ENCODE assay signal across 21 mouse cellular contexts in genomic region chr11:121481129-121481528, GRCm38 (mm10). TPM values are rescaled to one million over a fixed set of nuclear protein-coding genes. Genes with fewer than 3 reads are reported as not detected.
DNase-seq lines count a peak whose midpoint lies in the region; ATAC-seq and TF ChIP-seq lines count a peak whose summit lies in the region.
"Had no signal": no experiment of that assay in that cellular context is flagged by ENCODE, and none has a peak within 500 bp of the region (broad histone marks: within the 10 kb centered on the region; RNA-seq: fewer than 3 reads in every experiment).

No protein-coding gene starts in this region.

- no peak for TF ChIP-seq EP300 in liver, postnatal 0 days (IDR thresholded peaks at IDR 0.05; ENCODE audit: low read depth)
- no peak for TF ChIP-seq EP300 in heart, adult 2 months (IDR thresholded peaks at IDR 0.05; ENCODE audit: insufficient read depth, low read depth, low read length)

- H3K4me2 ChIP-seq in liver, embryonic 13.5 days = no peak overlapping the region
- no peak overlapping the region for H3K4me2 ChIP-seq in liver, postnatal 0 days (ENCODE audit: low read depth, low read length)
- no peak overlapping the region for H3K4me2 ChIP-seq in intestine, postnatal 0 days (replicated peaks; ENCODE audit: low read depth)
- H3K4me2 ChIP-seq: forebrain, embryonic 12.5 days; heart, embryonic 13.5 days had no signal

- 72% methylated on average over 2 of the region's 2 CpGs for WGBS in kidney, adult 2 months
- WGBS in liver, embryonic 13.5 days (ENCODE audit: insufficient replicate concordance) = 75% methylated on average over 2 of the region's 2 CpGs
- 52% methylated on average over 2 of the region's 2 CpGs for WGBS in liver, postnatal 0 days (ENCODE audit: insufficient replicate concordance)
- WGBS in heart, adult 2 months = 91% methylated on average over 2 of the region's 2 CpGs
- WGBS in intestine, postnatal 0 days = 67% methylated on average over 2 of the region's 2 CpGs

- intact Hi-C loops in heart, adult 2 months (cut with DNase I) = no loop called here

- TF ChIP-seq POLR2A in kidney, adult 2 months (IDR thresholded peaks at IDR 0.05; ENCODE audit: low read depth, low read length) = no peak
- TF ChIP-seq POLR2A in heart, adult 2 months (IDR thresholded peaks at IDR 0.05; ENCODE audit: insufficient read depth, low read depth, low read length) = no peak

- no peaks in the 10 kb centered on the region for H3K79me2 ChIP-seq in heart, adult 2 months (replicated peaks; ENCODE audit: control insufficient read depth, insufficient read depth, low read length)

- H3K36me3 ChIP-seq in kidney, adult 2 months (ENCODE audit: control insufficient read depth, insufficient read depth, low read length) = no peaks in the 10 kb centered on the region
- peaks cover 34% of the 10 kb centered on the region for H3K36me3 ChIP-seq in liver, embryonic 13.5 days
- peaks cover 11% of the 10 kb centered on the region; the same call in 1 of the 2 replicates for H3K36me3 ChIP-seq in liver, postnatal 0 days (replicated peaks; ENCODE audit: insufficient read depth, low read length)
- no peaks in the 10 kb centered on the region for H3K36me3 ChIP-seq in heart, adult 2 months (ENCODE audit: control insufficient read depth, insufficient read depth, low read length)
- peaks cover 17% of the 10 kb centered on the region; the same call in 1 of the 2 replicates for H3K36me3 ChIP-seq in intestine, postnatal 0 days (ENCODE audit: control insufficient read depth, insufficient read depth)

- H3K9me3 ChIP-seq in liver, embryonic 13.5 days (replicated peaks) = no peaks in the 10 kb centered on the region
- H3K9me3 ChIP-seq in liver, postnatal 0 days (ENCODE audit: low read length) = no peaks in the 10 kb centered on the region
- no peaks in the 10 kb centered on the region for H3K9me3 ChIP-seq in intestine, postnatal 0 days (ENCODE audit: control insufficient read depth)
- H3K9me3 ChIP-seq: forebrain, embryonic 12.5 days; heart, embryonic 13.5 days had no signal

- no peak overlapping the region for H3K4me3 ChIP-seq in kidney, adult 2 months (ENCODE audit: insufficient read depth, low read depth, low read length)
- no peak overlapping the region for H3K4me3 ChIP-seq in liver, embryonic 13.5 days (replicated peaks)
- no peak overlapping the region for H3K4me3 ChIP-seq in liver, postnatal 0 days (ENCODE audit: low read depth, low read length)
- H3K4me3 ChIP-seq in heart, adult 2 months = no peak overlapping the region
- no peak overlapping the region for H3K4me3 ChIP-seq in intestine, postnatal 0 days (ENCODE audit: low read depth, low read length)
- H3K4me3 ChIP-seq: forebrain, embryonic 12.5 days; heart, embryonic 13.5 days had no signal

- ATAC-seq in liver, embryonic 13.5 days (ENCODE audit: low read depth) = 0 out of 2 replicates have a peak, but pooled peaks have one; percentile 34
- ATAC-seq in liver, postnatal 0 days = peak; percentile 58
- ATAC-seq in intestine, postnatal 0 days = no peak
- ATAC-seq: activated CD4-positive, CD25-positive, alpha-beta regulatory T cell, adult 4 months; forebrain, embryonic 16.5 days; hindbrain, embryonic 16.5 days; Patski had no signal

- TF ChIP-seq CTCF in kidney, adult 2 months (conservative IDR thresholded peaks at IDR 0.05; ENCODE audit: insufficient read depth, insufficient read length, low read depth, low read length) = no peak
- no peak for TF ChIP-seq CTCF in liver, postnatal 0 days (IDR thresholded peaks at IDR 0.05; ENCODE audit: low read depth)
- no peak for TF ChIP-seq CTCF in heart, adult 2 months (IDR thresholded peaks at IDR 0.05)
- no peak for TF ChIP-seq CTCF in intestine, postnatal 0 days (IDR thresholded peaks at IDR 0.05; ENCODE audit: low read depth)

- H3K27me3 ChIP-seq in kidney, adult 2 months (replicated peaks; ENCODE audit: control insufficient read depth, insufficient read depth, low read length) = no peaks in the 10 kb centered on the region
- no peaks in the 10 kb centered on the region for H3K27me3 ChIP-seq in liver, embryonic 13.5 days
- H3K27me3 ChIP-seq in liver, postnatal 0 days (ENCODE audit: insufficient read depth, low read length) = no peaks in the 10 kb centered on the region
- H3K27me3 ChIP-seq in heart, adult 2 months (ENCODE audit: control insufficient read depth, insufficient read depth, low read length) = no peaks in the 10 kb centered on the region
- no peaks in the 10 kb centered on the region for H3K27me3 ChIP-seq in intestine, postnatal 0 days (replicated peaks; ENCODE audit: control insufficient read depth, insufficient read depth, low read length)
- H3K27me3 ChIP-seq: CH12.LX; forebrain, embryonic 12.5 days; heart, embryonic 13.5 days; Patski had no signal

- H3K9ac ChIP-seq in liver, embryonic 13.5 days = no peak overlapping the region
- no peak overlapping the region for H3K9ac ChIP-seq in liver, postnatal 0 days (replicated peaks)
- no peak overlapping the region for H3K9ac ChIP-seq in heart, adult 2 months (ENCODE audit: low read depth, low read length)
- no peak overlapping the region for H3K9ac ChIP-seq in intestine, postnatal 0 days (ENCODE audit: low read depth, low read length)
- H3K9ac ChIP-seq: forebrain, embryonic 12.5 days; heart, embryonic 13.5 days had no signal

- DNase-seq in kidney, adult 2 months = peak; percentile 41
- DNase-seq in kidney, adult 18-20 months = no peak
- DNase-seq in fat pad, adult 2 months (ENCODE audit: extremely low read depth, low read depth, low spot score) = peak; percentile 55
- DNase-seq in liver, embryonic 13.5 days = no peak
- DNase-seq in liver, postnatal 0 days = no peak
- no peak for DNase-seq in heart, adult 2 months
- no peak for DNase-seq in gastrocnemius, postnatal 4 days (ENCODE audit: low spot score in 2 of 2)
- DNase-seq: adrenal gland, postnatal 14 days; cerebellum, adult 18-20 months; cerebellum, adult 9-11 months; gastrocnemius, postnatal 10 days; heart, postnatal 36 days had no signal

- H3K4me1 ChIP-seq in kidney, adult 2 months (ENCODE audit: control insufficient read depth, insufficient read depth, low read length) = peaks cover 5% of the 10 kb centered on the region; the same call in 1 of the 2 replicates
- 0 out of 2 replicates have a peak, but pooled peaks cover 8% of the 10 kb centered on the region for H3K4me1 ChIP-seq in liver, embryonic 13.5 days (replicated peaks)
- H3K4me1 ChIP-seq in liver, postnatal 0 days (ENCODE audit: insufficient read depth) = peaks cover 13% of the 10 kb centered on the region
- H3K4me1 ChIP-seq in heart, adult 2 months (ENCODE audit: control insufficient read depth, insufficient read depth, low read length) = no peaks in the 10 kb centered on the region
- H3K4me1 ChIP-seq in intestine, postnatal 0 days (replicated peaks; ENCODE audit: control insufficient read depth, insufficient read depth, low read length) = no peaks in the 10 kb centered on the region
- H3K4me1 ChIP-seq: forebrain, embryonic 12.5 days; heart, embryonic 13.5 days had no signal

- no peak overlapping the region for H3K27ac ChIP-seq in kidney, adult 2 months (ENCODE audit: insufficient read depth, low read depth, low read length)
- no peak overlapping the region for H3K27ac ChIP-seq in liver, embryonic 13.5 days
- H3K27ac ChIP-seq in liver, postnatal 0 days (ENCODE audit: low read depth) = no peak overlapping the region; the same call in 1 of the 2 replicates
- no peak overlapping the region for H3K27ac ChIP-seq in heart, adult 2 months
- no peak overlapping the region for H3K27ac ChIP-seq in intestine, postnatal 0 days (ENCODE audit: low read depth, low read length)
- H3K27ac ChIP-seq: forebrain, embryonic 12.5 days; heart, embryonic 13.5 days had no signal

RNA-seq across cellular contexts. Expression of gene Tbcd, which starts 29.4 kb away (rescaled TPM):
- 58.9 and 70.1 TPM in 2 replicates for polyA plus RNA-seq in kidney, adult 2 months (2012; rRNA removed)
- 22.2 and 23.0 TPM in 2 replicates for polyA plus RNA-seq in liver, embryonic 13.5 days (2015; fragmentation: Nextera tagmentation; extraction: Ambion mirVana)
- 20.0 and 21.2 TPM in 2 replicates for polyA plus RNA-seq in liver, postnatal 0 days (2015; fragmentation: Nextera tagmentation; extraction: Ambion mirVana)
- 10 to 100 TPM; 10.6 to 11.4 TPM for total RNA-seq in heart, adult 2 months (2021)
- polyA plus RNA-seq in heart, adult 2 months (2012; rRNA removed) = 17.4 and 20.3 TPM in 2 replicates
- 29.9 and 31.5 TPM in 2 replicates for polyA plus RNA-seq in intestine, postnatal 0 days (2015; fragmentation: Nextera tagmentation; extraction: Ambion mirVana)
- total RNA-seq in gastrocnemius, postnatal 4 days (2021) = 10 to 100 TPM; 25.7 to 28.3 TPM

RNA-seq across cellular contexts. Expression of gene Zfp750, which starts 38.0 kb away (rescaled TPM):
- 3.0 and 3.3 TPM in 2 replicates for polyA plus RNA-seq in kidney, adult 2 months (2012; rRNA removed)
- polyA plus RNA-seq in liver, embryonic 13.5 days (2015; fragmentation: Nextera tagmentation; extraction: Ambion mirVana) = 0.22 and 0.30 TPM in 2 replicates
- 2.5 TPM in 2 replicates for polyA plus RNA-seq in liver, postnatal 0 days (2015; fragmentation: Nextera tagmentation; extraction: Ambion mirVana)
- total RNA-seq in heart, adult 2 months (2021) = under 1 TPM; 0.09 to 0.21 TPM
- 0.09 and 0.14 TPM in 2 replicates for polyA plus RNA-seq in heart, adult 2 months (2012; rRNA removed)
- 0.24 and 0.26 TPM in 2 replicates for polyA plus RNA-seq in intestine, postnatal 0 days (2015; fragmentation: Nextera tagmentation; extraction: Ambion mirVana)
- total RNA-seq in gastrocnemius, postnatal 4 days (2021) = under 1 TPM in 1 of 2 experiments, not detected in 1; 0.16 TPM
- total RNA-seq: gastrocnemius, postnatal 10 days; heart, postnatal 36 days had no signal
- polyA plus RNA-seq: Patski had no signal

RNA-seq across cellular contexts. Expression of gene Fn3k, which starts 46.4 kb away (rescaled TPM):
- polyA plus RNA-seq in kidney, adult 2 months (2012; rRNA removed) = 30.6 and 33.7 TPM in 2 replicates
- polyA plus RNA-seq in liver, embryonic 13.5 days (2015; fragmentation: Nextera tagmentation; extraction: Ambion mirVana) = 40.6 and 42.7 TPM in 2 replicates
- polyA plus RNA-seq in liver, postnatal 0 days (2015; fragmentation: Nextera tagmentation; extraction: Ambion mirVana) = 14.6 and 19.2 TPM in 2 replicates
- 10 to 100 TPM; 23.6 to 26.3 TPM for total RNA-seq in heart, adult 2 months (2021)
- polyA plus RNA-seq in heart, adult 2 months (2012; rRNA removed) = 20.4 and 23.7 TPM in 2 replicates
- polyA plus RNA-seq in intestine, postnatal 0 days (2015; fragmentation: Nextera tagmentation; extraction: Ambion mirVana) = 0.51 and 0.60 TPM in 2 replicates
- 1 to 10 TPM; 8.0 to 8.4 TPM for total RNA-seq in gastrocnemius, postnatal 4 days (2021)
- total RNA-seq: granulocyte monocyte progenitor cell, adult 5-6 weeks had no signal

RNA-seq across cellular contexts. Expression of gene Fn3krp, which starts 59.9 kb away (rescaled TPM):
- 14.9 and 19.6 TPM in 2 replicates for polyA plus RNA-seq in kidney, adult 2 months (2012; rRNA removed)
- polyA plus RNA-seq in liver, embryonic 13.5 days (2015; fragmentation: Nextera tagmentation; extraction: Ambion mirVana) = 27.6 and 31.4 TPM in 2 replicates
- 12.2 and 14.6 TPM in 2 replicates for polyA plus RNA-seq in liver, postnatal 0 days (2015; fragmentation: Nextera tagmentation; extraction: Ambion mirVana)
- 1 to 10 TPM; 6.2 to 6.9 TPM for total RNA-seq in heart, adult 2 months (2021)
- 7.1 and 9.1 TPM in 2 replicates for polyA plus RNA-seq in heart, adult 2 months (2012; rRNA removed)
- polyA plus RNA-seq in intestine, postnatal 0 days (2015; fragmentation: Nextera tagmentation; extraction: Ambion mirVana) = 3.4 and 3.5 TPM in 2 replicates
- total RNA-seq in gastrocnemius, postnatal 4 days (2021) = 10 to 100 TPM; 12.9 to 13.1 TPM

Comparison
In these comparisons a context has a peak if more than half of its experiments do, and no peak if none do; other contexts are left out.
1. DNase-seq: peak in kidney, adult 2 months (single experiment) and fat pad, adult 2 months (single experiment); none in kidney, adult 18-20 months (single experiment), liver, embryonic 13.5 days (single experiment), liver, postnatal 0 days (single experiment), heart, adult 2 months (0 of 2) and gastrocnemius, postnatal 4 days (0 of 2).